Mouse (Mus musculus): Measurements from ENCODE around the gene Calcoco2.
A peak's percentile ranks its signal among the peaks of the same experiment; 100 is the strongest.

DNA sequence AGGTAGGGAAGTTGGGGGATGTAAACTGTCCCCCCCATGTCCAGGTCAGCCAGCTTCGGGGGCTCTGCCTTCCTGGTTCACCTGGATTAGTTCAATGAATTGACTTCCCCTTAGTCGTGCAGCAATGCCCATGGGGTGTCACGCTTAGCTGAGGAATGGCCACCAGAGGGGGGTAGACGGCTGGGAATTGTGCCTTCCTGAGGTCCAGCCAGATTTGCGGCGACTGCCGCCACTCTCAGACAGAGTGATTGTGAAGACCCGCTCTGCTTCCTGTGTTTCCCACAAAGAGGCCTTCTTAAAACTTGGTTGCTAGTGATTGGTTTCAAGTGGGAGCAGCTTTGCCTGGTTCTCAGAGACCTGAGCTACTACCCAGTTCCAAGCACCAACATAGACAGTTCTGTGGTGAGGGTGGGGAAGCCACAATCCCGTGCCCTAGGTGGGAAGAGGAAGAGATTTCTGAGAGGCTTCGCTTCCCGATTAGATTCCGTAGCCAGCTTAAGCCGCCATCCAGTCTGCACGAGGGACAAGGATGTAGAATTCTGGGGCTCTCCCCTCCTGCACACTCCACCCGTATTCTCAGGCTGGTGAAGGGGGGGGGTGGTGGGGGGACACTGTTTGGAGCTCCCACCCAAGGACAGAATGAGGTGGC lies 34.0 kb upstream of the Calcoco2 start:
- TF ChIP-seq CTCF (IDR thresholded peaks at IDR 0.05; ENCODE audit: low read depth) (peak; percentile 90), EP300 (IDR thresholded peaks at IDR 0.05; ENCODE audit: low read depth) (no peak)
